Mouse (Mus musculus): ENCODE data around the gene Mia.
A peak's percentile ranks its signal among the peaks of the same experiment; 100 is the strongest.

- no peak for TF ChIP-seq CTCF (IDR thresholded peaks at IDR 0.05; ENCODE audit: borderline replicate concordance, insufficient read depth, low read length)
- TF ChIP-seq POLR2A (IDR thresholded peaks at IDR 0.05; ENCODE audit: low read depth, low read length) = peak; percentile 81
These were observed 15.0 kb upstream of the Mia start, which contains the start of the genes BC024978 and Snrpa for GRCm38 (mm10) chr7:27195681-27196611.
